Mouse (Mus musculus) heart, adult 2 months (tissue): ENCODE measurements around the gene Rrp9.

Experiments
- CTCF ChIP-seq: fragments of 200-600 bp; IDR thresholded peaks from 2 replicates; pipeline ENCODE4 v1.8.1; 2022; ENCODE audit warnings: antibody characterized with exemption, mild to moderate bottlenecking, moderate library complexity
- EP300 ChIP-seq: fragments of 200-500 bp; IDR thresholded peaks from 2 replicates; pipeline ENCODE4 v1.6.1; 2011; ENCODE audit warnings: low read depth, low read length, control low read depth; ENCODE audit not compliant: insufficient read depth
- POLR2A ChIP-seq: fragments of 200-500 bp; IDR thresholded peaks from 2 replicates; pipeline ENCODE4 v1.6.1; 2011; ENCODE audit warnings: mild to moderate bottlenecking, low read depth, low read length, control low read depth; ENCODE audit not compliant: insufficient read depth

- no peak for TF ChIP-seq POLR2A
- TF ChIP-seq CTCF, result no peak
- TF ChIP-seq EP300, result no peak
Measured at GRCm38 (mm10) chr9:106460401-106461025, 15.2 kb upstream of the Rrp9 start.
